Mouse (Mus musculus): ENCODE results near the gene Cbr2.
"Not testable (repeated sequence)": the region's sequence is repeated elsewhere in the genome, so short reads cannot be mapped to it uniquely, and the experiment has no call there.

The Cbr2 gene

GRCm38 (mm10) chr11:120731858-120732680, at the start of gene Cbr2:
Cbr2 (minus strand) TSS chr11:120732114.
- no peak for DNase-seq (ENCODE audit: low read depth, low spot score)

GRCm38 (mm10) chr11:120781361-120781760, 49.4 kb upstream of the Cbr2 start:
- not testable (repeated sequence) for DNase-seq (ENCODE audit: low read depth, low spot score)

DNA sequence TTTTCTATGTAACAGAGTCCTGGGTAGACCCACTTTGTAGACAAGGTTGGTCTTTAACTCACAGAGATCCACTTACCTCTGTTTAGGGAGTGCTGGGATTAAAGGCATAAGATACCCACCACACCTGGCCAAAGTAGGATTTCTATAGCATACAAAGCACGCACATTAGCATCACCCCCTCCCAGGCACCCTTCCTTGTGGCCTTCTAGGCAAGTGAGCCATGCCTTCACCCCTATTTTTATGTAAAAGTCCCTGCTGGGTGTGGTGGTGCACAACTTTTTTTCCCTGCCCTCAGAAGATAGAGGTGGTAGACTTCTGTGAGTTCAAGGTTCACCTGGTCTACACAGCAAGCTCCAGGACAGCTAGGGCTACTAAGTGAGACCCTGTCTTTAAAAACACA, 48.0 kb upstream of the Cbr2 start:
- no peak for DNase-seq (ENCODE audit: low read depth, low spot score)

DNA sequence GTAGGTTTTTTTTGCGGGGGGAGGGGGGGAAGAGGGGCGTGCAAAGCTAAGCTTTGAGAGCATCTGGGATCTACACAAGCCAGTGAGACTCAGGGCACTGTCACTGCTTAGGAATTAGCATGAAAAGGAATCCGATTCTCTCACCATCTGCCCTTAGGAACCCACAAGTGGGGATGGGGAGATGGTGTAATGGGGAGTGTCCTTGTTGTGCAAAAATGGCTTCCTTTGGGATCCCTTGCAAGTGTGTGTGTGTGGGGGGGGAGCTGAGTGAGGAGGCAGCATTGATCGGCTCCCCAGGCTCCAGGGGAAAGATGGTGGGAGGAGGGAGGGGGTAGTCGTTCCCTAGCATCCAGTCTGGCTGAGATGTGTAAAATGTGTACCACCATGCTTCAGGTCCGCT, 45.2 kb upstream of the Cbr2 start:
- DNase-seq (ENCODE audit: low read depth, low spot score): no peak

- DNase-seq (ENCODE audit: low read depth, low spot score): peak; percentile 95
These were observed 44.0 kb upstream of the Cbr2 start for GRCm38 (mm10) chr11:120775774-120776469.

DNA sequence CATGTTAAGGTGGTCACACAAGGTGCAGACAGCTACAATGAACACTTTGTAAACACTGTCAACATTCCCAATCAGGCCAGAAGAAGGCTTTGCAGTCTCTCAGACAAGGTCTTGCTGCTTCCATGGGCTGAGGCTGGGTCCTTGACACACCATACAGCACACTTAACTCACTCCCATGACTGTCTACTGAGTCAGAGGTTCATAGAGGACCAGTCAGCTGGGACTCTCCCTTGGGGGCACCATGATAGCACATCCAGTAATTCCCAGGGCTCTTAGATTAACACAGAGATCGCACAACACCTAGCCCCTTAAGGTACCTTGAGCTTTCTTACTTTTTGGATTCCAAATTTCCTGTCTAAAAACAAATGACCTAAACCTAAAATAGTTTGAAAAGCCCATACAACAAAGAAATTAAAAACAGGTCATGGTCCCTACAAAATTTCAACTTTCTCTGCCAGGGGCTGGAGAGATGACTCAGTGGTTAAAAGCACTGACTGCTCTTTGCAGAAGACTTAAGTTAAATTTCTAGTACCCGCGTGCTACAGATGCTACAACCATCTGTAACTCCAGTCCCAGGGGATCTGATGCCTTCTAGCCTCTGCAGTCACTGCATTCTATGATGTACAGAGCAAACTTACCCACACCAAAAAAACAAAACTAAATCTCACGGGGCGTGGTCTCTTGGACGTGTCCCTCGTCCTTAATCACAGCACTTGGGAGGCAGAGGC, 41.7 kb upstream of the Cbr2 start:
- DNase-seq (ENCODE audit: low read depth, low spot score): no peak

GRCm38 (mm10) chr11:120772749-120773148, 40.8 kb upstream of the Cbr2 start:
- DNase-seq (ENCODE audit: low read depth, low spot score): no peak

- no peak for DNase-seq (ENCODE audit: low read depth, low spot score)
These were observed 36.3 kb upstream of the Cbr2 start for GRCm38 (mm10) chr11:120768206-120768605.

- DNase-seq (ENCODE audit: low read depth, low spot score): not testable (repeated sequence)
These were observed 35.1 kb upstream of the Cbr2 start for GRCm38 (mm10) chr11:120767023-120767422.

DNA sequence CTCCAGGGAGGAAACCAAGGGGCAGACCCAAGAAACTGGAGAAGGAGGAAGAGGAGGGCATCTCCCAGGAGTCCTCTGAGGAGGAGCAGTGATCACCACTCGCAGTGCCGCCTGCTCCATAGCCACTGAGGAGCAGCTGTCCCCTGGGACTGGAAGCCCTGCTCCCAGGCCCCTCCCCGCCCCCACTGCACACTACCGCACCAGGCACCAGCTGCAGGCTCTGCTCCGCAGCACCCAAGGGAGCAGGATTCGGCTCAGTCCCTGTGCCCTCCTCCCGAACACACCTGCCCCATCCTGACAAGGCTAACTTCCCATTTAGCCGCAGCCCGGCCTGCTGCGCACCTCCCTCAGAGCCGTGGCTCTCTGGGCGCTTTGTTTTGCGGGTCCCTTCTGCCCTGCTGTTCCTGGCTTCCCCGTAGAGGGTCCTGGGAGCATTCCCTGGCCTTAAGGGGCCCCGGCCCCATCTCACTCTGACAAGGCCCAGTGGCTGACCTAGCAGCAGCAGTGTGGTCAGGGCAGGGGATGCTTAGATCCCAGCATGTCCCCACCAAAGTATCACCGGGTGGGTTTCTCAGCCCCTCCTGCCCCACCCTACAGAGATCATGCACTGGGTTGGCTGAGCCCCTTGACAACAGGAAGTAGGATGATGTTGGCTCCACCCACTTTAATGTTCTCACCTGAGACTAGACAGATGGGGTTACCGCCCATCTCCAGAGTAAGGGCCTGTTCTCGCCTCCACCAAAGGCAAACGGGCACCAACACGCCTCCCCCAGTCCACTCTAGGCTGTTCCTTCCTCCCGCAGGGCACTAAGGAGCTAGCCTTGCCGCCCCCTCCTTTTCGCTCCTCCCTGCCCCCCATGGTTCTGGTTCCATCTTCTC, 31.4 kb upstream of the Cbr2 start:
- not testable (repeated sequence) for DNase-seq (ENCODE audit: low read depth, low spot score)

- not testable (repeated sequence) for DNase-seq (ENCODE audit: low read depth, low spot score)
These were observed 30.7 kb upstream of the Cbr2 start, which contains the start of gene Hmga1b for GRCm38 (mm10) chr11:120762672-120763041. Hmga1b (plus strand) TSS chr11:120762794.

GRCm38 (mm10) chr11:120761811-120762671, 30.1 kb upstream of the Cbr2 start:
- no peak for DNase-seq (ENCODE audit: low read depth, low spot score)

DNA sequence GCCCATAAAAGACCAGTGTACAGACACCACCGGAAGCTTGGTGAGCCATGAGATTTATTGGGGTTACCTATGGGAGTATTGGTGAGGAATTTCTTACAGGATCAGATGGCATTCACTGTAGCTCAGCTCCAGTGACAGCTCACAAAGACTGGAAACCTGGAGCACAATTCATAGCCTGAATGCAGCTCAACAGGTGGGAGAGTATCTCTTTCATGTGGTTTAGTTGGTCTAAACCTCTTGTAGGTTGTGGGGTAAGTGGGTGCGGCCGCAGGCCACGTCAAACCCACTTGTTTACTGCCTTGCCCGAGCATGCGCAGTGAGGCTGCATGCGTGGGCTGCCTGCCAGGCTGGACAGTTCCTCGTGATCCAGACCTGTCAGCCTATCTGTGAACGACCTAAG, 28.3 kb upstream of the Cbr2 start:
- no peak for DNase-seq (ENCODE audit: low read depth, low spot score)

DNA sequence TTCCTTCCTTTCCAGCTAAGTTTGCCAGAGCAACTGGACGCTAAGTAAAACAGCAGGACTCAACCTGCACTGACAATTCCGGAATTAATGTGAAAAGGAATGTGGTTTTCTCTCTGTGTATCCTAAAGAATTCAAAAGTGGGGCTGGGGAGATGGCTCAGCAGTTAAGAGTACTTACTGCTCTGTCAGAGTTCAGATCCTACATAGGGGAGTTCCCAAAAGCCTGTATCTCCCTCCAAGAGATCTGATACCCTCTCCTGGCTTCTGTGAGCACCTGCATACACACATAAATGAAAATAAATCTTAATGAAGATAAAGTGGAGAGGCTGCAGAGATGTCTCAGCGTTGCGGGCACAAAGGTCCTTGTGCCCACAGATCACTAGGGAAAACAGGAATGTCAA, 19.7 kb upstream of the Cbr2 start:
- no peak for DNase-seq (ENCODE audit: low read depth, low spot score)

DNA sequence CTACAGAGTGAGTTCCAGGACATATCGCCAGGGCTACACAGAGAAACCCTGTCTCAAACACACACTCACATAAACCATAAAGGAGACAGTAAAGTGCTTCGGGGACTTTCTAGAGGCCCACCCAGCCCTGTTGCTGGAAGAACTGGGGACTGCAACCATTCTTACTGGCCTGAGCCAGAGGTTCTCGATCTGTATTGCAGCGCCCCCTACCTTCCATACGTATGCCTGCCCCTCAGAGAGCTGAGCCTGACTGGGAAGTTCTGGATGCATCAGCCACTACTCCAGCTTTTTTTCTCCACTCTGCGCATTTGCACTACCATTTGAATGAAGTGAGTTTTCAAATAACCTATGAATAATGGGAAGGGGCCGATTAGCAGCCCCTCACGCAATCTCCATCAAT, 17.5 kb upstream of the Cbr2 start:
- peak; percentile 27 for DNase-seq (ENCODE audit: low read depth, low spot score)

- no peak for DNase-seq (ENCODE audit: low read depth, low spot score)
These were observed 16.1 kb upstream of the Cbr2 start for GRCm38 (mm10) chr11:120747974-120748373.

- DNase-seq (ENCODE audit: low read depth, low spot score): no peak
These were observed 12.3 kb upstream of the Cbr2 start for GRCm38 (mm10) chr11:120744121-120744701.

DNA sequence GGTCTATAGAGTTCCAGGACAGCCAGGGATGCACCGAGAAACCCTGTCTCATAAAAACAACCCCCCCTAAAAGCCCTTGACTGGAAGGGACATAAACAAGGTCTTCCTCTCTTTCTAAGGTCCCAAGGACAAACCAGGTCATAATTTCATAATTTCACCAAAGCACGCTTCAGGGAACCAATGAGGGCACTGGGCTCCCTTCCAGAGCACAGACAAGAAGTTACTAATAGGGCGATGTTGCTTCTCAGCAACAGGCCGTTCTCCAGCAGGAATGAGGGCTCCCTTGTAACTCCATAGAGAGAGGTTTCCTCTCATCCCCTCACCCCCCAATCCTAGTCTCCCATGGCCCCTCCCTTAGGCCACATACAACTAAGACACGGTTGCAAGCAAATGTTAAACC, 9.1 kb upstream of the Cbr2 start:
- no peak for DNase-seq (ENCODE audit: low read depth, low spot score)

- DNase-seq (ENCODE audit: low read depth, low spot score): no peak
These were observed 4.5 kb upstream of the Cbr2 start for GRCm38 (mm10) chr11:120736424-120736823.

GRCm38 (mm10) chr11:120733521-120733920, 1.6 kb upstream of the Cbr2 start:
- DNase-seq (ENCODE audit: low read depth, low spot score): no peak
